Mouse (Mus musculus) T-helper 1 cell (primary cell): Measurements from ENCODE around the gene Dnajc2.

ENCODE experiments used
- in situ Hi-C: fragments of 300-600 bp; cut with MboI, MseI; formaldehyde crosslinking; loops from one replicate; pipeline ENCODE4 v1.15.1; 2025; ENCODE audit warnings: high pct_unique_total_duplicates

Dnajc2 gene

DNA sequence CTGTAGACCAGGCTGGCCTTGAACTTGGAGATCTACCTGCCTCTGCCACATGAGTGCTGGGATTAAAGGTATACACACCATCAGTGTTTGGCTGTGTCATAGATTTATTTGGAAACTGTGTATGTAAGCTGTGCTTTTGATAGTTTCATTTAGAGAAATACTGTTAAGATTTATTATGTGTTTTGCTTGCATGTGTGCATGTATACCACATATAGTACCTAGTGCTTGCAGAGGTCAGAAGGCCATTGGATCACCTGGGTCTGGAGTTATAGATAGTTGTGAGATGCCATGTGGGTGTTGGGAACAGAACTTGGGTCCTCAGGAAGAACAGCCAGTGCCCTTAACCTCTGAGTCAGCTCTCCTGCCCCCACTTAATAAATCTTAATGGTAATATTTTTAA, 40.4 kb downstream of the Dnajc2 start:
- in situ Hi-C loops: no loop called here

DNA sequence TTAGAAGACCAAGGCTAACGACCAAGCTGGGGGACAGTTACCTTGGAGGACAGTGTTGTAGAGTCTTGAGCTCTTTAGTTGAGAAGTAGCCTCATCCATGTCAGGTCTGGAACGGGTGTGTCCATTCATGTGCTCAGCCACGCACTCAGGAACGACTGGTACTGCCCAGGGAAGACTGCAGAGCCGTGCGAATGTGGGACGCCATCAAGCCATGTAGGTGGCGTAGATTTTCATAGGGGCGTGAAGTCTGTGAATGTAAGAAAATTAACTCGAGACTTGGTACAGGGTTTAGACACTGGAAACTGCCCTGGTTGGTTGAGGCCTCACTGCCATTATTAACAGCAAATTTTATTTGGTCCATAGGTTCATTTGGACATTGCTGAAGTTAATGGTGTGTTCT, 41.4 kb downstream of the Dnajc2 start:
- in situ Hi-C loops: no loop called here

DNA sequence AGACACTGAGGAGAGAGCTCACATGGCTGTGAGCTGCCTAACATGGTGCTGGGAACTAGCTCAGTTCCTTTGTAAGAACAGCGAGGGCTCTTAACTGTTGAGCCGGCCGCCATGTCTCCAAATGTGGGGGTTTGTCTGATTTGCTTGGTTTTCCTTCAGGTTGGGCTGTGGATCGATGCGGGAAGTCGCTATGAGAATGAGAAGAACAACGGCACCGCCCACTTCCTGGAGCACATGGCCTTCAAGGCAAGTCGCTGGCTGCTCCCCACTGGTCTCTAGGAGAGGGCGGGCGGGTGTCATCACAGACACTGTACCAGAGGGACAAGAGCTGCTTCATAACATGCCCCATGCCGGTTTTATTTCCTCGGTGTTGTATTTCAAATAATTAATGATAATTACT, 45.2 kb downstream of the Dnajc2 start:
- in situ Hi-C loops: no loop called here

DNA sequence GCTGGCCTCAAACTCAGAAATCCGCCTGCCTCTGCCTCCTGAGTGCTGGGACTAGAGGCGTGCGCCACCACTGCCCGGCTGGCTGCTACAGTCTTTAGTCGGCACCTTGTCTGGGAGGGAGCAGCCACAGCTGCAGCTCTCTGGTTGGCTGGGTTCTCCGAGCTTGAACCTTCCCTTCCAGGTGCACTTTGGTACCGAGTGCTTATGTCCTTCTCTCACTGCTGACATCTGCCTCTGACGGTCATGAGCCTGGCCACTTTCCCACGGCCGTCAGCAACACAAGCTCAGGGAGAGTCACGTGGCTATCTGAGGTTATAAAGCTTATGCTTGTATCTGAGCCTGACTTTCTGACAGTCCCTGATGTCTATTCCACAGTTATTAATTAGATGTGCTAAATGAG, 45.9 kb downstream of the Dnajc2 start:
- in situ Hi-C loops: no loop called here

DNA sequence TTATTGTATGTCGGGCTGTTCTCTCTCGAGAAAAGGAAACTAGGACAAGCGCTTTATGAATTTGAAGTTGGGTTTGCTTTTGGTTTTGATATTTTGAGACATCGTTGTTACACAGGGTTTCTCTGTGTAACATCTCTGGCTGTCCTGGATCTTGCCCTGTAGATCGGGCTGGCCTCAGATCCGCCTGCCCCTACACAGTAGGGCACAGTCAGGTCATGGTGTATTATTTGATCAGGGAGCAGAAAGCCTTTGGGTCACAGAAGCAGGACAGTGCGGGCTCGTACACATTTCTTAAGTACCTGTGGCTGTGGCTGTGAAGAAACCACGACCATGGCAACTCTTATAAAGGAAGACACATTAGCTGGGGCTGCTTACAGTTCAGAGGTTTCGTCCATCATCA, 47.4 kb downstream of the Dnajc2 start:
- in situ Hi-C loops: no loop called here

DNA sequence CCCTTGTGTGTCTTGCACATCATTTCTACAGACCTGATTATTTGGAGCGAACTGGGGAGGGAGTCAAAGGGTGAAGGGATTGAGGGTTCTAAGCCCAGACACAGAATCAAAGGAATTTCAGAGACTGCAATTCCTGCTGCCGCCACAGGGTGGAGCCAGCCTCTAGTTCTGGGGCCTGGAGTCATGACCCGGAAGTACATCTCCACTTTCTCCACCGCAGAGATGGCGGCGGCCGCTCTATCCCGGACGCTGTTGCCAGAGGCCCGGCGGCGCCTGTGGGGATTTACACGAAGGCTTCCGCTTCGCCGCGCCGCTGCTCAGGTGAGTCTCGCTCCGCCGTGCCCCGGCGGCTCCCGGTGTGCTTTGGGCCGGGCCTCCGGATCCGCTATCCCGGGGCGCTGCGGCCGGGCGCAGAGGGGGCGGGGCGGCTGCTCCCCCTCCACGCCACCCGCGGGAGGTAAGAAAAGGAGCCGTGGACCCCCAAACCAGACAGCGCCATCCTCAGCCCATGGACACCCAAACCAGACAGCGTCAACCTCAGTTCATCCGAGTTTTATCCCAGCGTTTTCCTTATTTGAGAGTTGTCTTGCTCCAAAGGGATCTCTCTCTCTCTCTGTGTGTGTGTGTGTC, 48.0 kb downstream of the Dnajc2 start, which contains the start of gene Pmpcb:
Pmpcb (plus strand) TSS at position 186 of the 630 bp plus-strand sequence.
- in situ Hi-C loops: no loop called here

DNA sequence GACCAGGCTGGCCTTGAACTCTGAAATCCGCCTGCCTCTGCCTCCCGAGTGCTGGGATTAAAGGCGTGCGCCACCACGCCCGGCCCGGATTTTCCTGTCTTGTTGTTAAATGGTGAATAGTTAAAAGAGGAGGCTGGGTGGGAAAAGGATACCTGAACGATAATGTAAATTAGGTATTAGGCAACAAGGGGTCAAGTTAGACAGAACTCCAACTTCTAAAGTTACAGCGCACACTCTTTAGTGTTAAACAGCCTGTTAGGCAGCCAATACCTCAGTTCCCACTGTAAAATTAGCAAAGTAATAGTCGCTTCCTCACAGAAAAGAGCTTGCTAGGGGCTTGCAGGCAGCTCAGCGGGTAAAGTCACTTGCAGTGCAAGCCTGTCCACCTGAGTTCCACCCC, 49.0 kb downstream of the Dnajc2 start:
- in situ Hi-C loops: no loop called here

DNA sequence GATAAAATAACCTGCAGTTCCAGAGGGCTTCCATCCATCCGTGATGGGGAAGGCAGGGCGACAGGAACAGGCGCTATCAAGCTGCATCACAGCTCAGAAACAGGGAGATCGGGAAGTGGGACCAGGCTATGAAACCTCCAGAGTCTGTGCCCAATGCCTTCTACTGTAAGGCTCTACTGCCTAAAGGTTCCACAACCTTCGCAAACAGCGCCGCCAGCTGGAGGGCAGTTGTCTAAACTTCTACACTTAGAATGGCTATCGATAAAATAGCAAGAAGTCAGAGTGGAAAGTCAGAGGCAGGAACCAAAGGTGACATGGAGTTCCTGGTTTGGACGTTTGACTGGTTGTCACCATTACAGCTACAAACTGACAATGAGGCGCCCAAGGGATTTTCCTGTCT, 49.5 kb downstream of the Dnajc2 start:
- in situ Hi-C loops: no loop called here

DNA sequence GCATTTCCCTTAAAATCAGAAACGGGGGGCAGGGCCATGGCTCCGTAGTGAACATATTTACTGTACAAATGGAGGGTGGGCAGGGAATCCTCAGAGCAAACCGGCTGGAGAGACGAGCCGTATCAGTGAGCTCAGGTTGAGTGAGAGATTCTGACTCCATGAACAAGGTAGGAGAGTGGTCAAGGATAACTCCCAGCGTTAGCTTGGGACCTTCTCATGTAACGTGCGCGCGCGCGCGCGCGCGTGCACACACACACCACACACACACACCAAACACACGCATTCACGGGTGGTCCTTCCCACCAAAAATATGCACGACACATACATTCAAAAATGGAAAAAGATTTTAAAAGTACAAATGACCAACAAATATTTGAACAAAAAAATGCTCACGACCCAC, 50.0 kb downstream of the Dnajc2 start:
- in situ Hi-C loops: no loop called here

DNA sequence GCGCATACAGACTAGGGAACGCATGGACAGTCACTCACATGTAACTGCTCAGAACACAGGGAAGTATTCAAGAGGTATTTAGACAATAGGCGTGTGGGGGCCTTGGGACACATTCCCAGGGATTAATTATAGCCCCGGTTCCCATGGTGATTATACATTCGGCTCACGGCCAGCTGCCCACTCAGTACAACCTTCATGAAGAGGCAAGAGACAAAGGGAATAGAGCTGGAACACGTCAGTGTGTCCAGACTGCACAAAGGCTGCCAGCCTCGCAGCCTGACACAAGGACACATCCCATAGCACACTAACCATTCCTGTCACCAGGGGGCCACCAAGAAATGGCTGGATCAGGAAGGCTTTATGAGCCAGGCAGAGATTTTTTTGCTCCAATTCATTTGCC, 52.1 kb downstream of the Dnajc2 start:
- in situ Hi-C loops: no loop called here

DNA sequence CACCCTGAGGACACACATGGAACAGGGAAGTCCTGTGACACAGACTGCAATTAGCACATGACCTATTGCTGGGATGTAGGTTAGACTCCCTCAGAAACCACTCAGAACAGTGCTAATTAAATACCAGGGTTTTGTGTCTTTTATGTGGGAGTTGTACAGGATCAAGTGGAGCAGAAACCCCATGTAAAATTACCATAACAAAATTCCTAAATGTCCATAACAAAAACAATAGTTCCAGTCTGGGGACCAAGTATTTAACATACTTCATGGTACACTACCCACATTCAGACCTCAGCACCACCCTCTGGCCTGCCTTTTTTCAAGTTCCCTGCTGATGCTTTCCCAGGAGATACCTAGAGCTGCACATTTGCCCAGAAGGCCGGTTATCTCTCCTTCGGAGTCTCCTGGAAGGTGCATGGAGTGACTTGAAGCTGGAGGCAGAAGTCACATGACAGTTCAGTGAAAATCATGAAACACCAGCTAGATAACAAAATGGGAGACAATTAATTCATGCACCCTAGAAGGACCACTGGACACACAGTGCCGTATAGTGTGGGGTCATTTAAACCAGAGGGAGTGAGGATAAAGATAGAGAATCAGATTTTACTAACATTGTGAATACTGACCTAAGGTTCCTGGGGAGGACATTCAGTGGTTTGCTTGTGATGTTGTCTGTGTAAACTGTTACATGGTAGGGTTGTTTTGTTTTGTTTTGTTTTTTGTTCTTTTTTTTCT, 52.7 kb downstream of the Dnajc2 start:
- in situ Hi-C loops: no loop called here

DNA sequence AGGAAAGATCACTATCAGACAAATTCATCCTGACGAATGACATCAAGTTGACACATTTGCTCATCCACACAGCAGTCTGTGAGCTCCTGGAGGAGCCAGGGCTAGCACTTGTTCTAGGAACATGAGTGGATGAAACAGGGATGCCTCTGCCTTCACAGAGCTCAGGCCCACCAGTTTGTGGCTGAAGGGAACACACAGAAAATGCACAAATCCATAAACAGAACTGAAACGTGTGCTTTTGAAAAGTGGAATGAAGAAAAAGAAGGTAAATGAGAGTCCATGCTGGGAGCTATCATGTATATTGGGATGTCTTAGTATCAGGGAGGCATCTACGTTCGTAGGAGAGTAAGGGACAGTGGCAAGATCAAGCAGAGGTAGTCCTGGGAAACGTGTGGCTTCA, 55.9 kb downstream of the Dnajc2 start:
- in situ Hi-C loops: loop anchor here (10.0 kb wide), 1 partner anchor 376 kb away; no protein-coding TSS in a partner anchor

DNA sequence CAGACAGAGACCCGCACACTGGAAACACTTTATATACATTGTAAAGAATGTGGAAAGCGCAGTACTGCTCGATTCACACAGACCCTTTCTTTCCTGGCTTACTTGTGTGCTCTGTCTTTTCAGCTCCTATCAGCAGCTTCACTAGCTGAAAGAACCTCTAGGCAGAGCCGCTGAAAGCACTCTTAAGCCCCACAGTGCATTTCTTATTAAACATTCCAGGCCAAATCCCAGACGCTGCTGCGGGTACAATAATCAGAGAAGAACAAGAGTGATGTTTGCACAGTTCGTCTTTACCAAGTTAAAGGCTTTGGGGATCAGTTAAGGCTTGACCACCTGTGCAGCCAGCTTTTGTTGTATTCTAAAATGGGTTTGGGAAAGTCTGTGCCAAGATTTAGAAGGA, 60.2 kb downstream of the Dnajc2 start:
- in situ Hi-C loops: loop anchor here (10.0 kb wide), 1 partner anchor 380 kb away; no protein-coding TSS in a partner anchor

DNA sequence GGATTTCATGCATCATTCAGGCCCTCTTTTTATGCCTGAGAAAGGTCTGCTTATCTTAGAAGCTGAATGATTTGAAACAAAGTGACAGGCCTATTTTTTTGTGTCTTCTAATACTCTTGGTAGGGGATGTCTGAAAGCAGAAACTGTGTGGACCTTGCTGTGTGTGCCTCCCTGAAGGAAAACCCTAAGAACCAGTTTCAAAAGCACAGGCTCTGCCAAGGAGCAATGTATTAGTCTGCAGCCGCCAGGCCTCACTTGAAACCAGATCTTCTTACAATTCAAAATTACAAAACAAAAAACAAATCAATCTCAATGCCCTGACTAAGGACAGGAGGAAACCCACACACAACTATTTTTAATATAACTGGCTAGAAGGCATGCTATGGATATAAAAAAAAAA, 60.6 kb downstream of the Dnajc2 start:
- in situ Hi-C loops: loop anchor here (10.0 kb wide), 1 partner anchor 380 kb away; no protein-coding TSS in a partner anchor

DNA sequence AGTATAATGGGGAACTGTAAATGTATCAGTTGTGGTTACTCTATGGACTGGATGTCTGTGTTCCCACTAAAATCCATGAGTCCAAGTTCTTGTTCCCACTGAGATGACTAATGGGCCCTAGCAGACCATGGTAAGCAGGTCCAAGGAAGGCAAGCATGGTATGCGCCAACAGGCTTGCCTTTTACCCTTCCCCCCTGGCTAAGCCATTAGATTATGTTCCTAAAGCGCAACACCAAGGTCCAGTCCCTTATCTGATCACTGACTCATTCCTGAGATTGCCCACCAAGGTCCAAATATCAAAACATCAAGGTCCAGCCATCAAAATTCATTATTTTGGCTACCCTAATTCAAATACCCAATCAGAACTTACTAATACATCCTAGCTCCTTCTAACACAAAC, 65.8 kb downstream of the Dnajc2 start:
- in situ Hi-C loops: no loop called here

DNA sequence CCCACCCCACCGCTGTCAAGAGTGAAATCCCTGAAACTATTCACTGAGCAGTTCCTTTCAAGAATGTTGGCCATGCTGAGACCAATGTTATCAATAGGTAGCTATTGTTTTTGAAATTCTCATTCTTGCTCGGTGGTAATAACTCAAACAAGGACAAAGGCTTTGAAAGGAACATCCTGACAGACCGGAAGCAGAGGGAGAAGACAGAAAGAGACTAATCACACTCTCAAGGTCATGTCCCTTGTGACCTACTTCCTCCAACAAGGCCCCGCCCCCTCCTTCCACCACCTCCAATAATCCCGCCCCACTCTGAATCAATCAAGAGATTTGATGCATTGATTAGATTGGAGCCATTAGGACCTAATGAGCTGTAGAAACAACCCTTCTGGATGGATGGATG, 66.5 kb downstream of the Dnajc2 start:
- in situ Hi-C loops: no loop called here

DNA sequence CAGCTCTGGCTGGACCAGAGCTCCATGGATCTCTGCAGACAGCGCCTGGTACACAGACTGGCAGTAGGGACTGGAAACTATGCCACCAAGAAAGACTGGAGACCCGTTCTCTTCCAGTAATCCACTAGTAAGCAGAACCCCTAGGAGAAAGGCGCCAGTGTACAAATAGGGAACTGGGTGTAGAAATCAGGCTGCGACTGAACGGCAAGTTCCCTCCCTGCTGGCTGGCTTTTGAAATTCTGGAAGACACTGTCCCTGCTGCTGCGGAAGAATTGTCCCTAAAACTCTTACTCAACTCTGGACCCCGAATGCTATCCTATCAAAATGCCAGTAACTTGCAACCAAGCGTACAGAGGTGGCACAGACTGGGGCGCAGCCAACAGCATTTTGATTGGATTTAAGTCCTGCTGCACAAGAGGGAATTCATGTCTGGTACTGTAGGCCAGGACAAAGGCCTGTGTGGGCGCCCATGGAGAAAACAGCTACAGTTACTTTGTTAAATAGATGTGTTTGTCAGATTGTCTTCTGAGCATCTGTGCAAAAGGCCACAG, 67.8 kb downstream of the Dnajc2 start:
- in situ Hi-C loops: no loop called here

DNA sequence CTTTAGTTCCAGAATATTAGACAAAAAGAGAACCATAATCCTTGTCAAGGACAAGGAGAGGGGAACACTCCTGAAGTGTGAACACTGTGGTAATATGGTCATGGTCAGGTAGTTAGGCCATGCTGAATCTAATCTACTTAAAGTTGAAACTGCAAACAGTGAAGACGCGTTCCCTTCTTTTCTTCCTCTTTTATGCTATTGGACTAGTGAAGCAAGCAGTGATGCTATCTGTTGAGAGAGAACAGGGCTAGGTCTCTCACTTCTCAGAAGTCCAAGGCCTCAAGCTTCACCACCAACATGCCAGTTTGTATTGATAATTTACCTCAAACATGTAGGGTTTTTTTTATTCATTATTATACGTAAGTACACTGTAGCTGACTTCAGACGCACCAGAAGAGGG, 70.6 kb downstream of the Dnajc2 start:
- in situ Hi-C loops: no loop called here

DNA sequence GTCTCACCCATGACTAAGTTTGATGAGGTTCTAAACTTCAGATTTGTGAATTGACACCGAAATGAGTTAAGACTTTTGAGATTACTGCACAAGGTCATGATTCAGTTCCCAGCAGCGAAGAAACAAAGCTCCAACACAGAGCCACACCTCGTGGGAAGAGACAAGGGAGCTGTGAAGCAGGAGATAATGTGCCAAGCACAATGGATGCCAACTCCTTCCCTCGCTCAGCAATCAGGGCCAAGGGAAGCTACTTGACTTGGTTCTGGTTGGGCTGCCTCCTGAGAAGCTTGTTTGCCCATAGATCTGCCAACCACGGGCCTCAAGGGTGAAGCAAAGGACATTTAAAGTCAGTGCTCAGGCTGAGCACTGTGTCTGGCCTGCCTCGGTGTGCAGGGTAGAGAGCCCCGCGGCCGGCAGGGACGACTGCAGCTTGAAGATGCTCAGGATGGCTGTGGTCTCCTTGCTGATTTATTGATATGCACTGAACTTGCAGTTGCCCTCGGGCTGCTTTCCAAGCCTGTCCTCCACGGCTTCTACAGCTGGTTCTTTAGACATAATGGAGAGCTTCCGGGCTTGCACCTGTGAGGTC, 72.8 kb downstream of the Dnajc2 start:
- in situ Hi-C loops: no loop called here

DNA sequence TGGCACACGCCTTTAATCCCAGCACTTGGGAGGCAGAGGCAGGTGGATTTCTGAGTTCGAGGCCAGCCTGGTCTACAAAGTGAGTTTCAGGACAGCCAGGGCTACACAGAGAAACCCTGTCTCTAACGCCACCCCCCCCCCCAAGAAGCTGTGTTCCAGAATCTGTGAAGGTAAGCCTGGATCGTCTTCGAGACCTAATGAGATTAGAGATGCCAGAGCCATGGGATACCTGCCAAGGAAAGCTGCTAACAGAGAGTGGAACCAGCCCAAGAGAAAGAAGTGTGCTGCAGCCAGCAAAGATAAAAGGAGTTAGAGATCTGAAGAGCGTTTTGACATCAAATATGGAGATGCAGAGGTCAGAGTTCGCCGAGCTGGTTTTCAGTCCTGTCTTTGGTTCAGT, 77.0 kb downstream of the Dnajc2 start:
- in situ Hi-C loops: loop anchor here (10.0 kb wide), 1 partner anchor 823 kb away; the partner anchor contains the start of genes Phtf2 and Tmem60
